8 mouse cellular contexts compared by ENCODE assay signal in genomic region chr10:41477278-41478181, GRCm38 (mm10). TPM values are rescaled to one million over a fixed set of nuclear protein-coding genes. Genes with fewer than 3 reads are reported as not detected.
A peak's percentile ranks its signal among the peaks of the same experiment; 100 is the strongest.
DNase-seq lines count a peak whose midpoint lies in the region; ATAC-seq lines count a peak whose summit lies in the region.

No protein-coding gene starts in this region.

- DNase-seq in adrenal gland, adult 2 months, result peak; percentile 58
- no peak for DNase-seq in adrenal gland, adult 18-20 months (ENCODE audit: low spot score in 2 of 2)
- peak; percentile 83 for DNase-seq in embryo, embryonic 10.5 days (ENCODE audit: low spot score)
- peak; percentile 69 for DNase-seq in limb, embryonic 10.5 days (ENCODE audit: low spot score)
- peak; percentile 96 for DNase-seq in midbrain, embryonic 11.5 days (ENCODE audit: low spot score, missing footprints)
- peak; percentile 32 to 54 for DNase-seq in spleen, postnatal 10 days (ENCODE audit: low spot score in 2 of 2)

- H3K36me3 ChIP-seq in intestine, embryonic 16.5 days (ENCODE audit: control insufficient read depth, insufficient read depth, low read length), result peaks cover 3% of the 10 kb centered on the region; the same call in 1 of the 2 replicates
- peaks cover 45% of the 10 kb centered on the region for H3K36me3 ChIP-seq in limb, embryonic 10.5 days
- H3K36me3 ChIP-seq in midbrain, embryonic 11.5 days (ENCODE audit: control insufficient read depth, insufficient read depth, low read length), result peaks cover 4% of the 10 kb centered on the region

- ATAC-seq in granulocyte monocyte progenitor cell, adult 5-6 weeks (replicated peaks; ENCODE audit: poor library complexity, severe bottlenecking), result peak; percentile 56
- ATAC-seq in intestine, embryonic 16.5 days, result peak; percentile 67
- peak; percentile 83 for ATAC-seq in midbrain, embryonic 11.5 days (ENCODE audit: low FRiP score)

- no peaks in the 10 kb centered on the region for H3K27me3 ChIP-seq in intestine, embryonic 16.5 days (replicated peaks; ENCODE audit: control insufficient read depth, insufficient read depth, low read length)
- no peaks in the 10 kb centered on the region for H3K27me3 ChIP-seq in limb, embryonic 10.5 days (ENCODE audit: low read depth, poor library complexity, severe bottlenecking)
- no peaks in the 10 kb centered on the region for H3K27me3 ChIP-seq in midbrain, embryonic 11.5 days (ENCODE audit: control insufficient read depth, insufficient read depth, low read length)

- H3K9ac ChIP-seq in intestine, embryonic 16.5 days (ENCODE audit: low read depth, low read length), result peak overlapping the region; percentile 69
- peak overlapping the region; percentile 86 for H3K9ac ChIP-seq in midbrain, embryonic 11.5 days (ENCODE audit: low read length)

- H3K9me3 ChIP-seq in intestine, embryonic 16.5 days (ENCODE audit: control insufficient read depth, low read length), result no peaks in the 10 kb centered on the region
- no peaks in the 10 kb centered on the region for H3K9me3 ChIP-seq in limb, embryonic 10.5 days (replicated peaks)
- no peaks in the 10 kb centered on the region for H3K9me3 ChIP-seq in midbrain, embryonic 11.5 days (ENCODE audit: control insufficient read depth, low read length)

- H3K4me2 ChIP-seq in intestine, embryonic 16.5 days (ENCODE audit: low read depth, low read length), result peak overlapping the region; percentile 88
- H3K4me2 ChIP-seq in midbrain, embryonic 11.5 days, result peak overlapping the region; percentile 89

- 5% methylated on average over 20 of the region's 20 CpGs for WGBS in intestine, embryonic 16.5 days
- WGBS in limb, embryonic 10.5 days, result 3% methylated on average over 20 of the region's 20 CpGs
- WGBS in midbrain, embryonic 11.5 days, result 1% methylated on average over 20 of the region's 20 CpGs

- H3K4me1 ChIP-seq in intestine, embryonic 16.5 days (ENCODE audit: control insufficient read depth, insufficient read depth, low read length), result peaks cover 32% of the 10 kb centered on the region
- H3K4me1 ChIP-seq in limb, embryonic 10.5 days, result peaks cover 44% of the 10 kb centered on the region
- H3K4me1 ChIP-seq in midbrain, embryonic 11.5 days (ENCODE audit: control insufficient read depth, insufficient read depth, low read length), result peaks cover 19% of the 10 kb centered on the region

- H3K27ac ChIP-seq in intestine, embryonic 16.5 days (ENCODE audit: low read length), result peak overlapping the region; percentile 86
- H3K27ac ChIP-seq in limb, embryonic 10.5 days, result peak overlapping the region; percentile 93
- peak overlapping the region; percentile 82 for H3K27ac ChIP-seq in midbrain, embryonic 11.5 days (ENCODE audit: low read depth, low read length)

- peak overlapping the region; percentile 57 for H3K4me3 ChIP-seq in intestine, embryonic 16.5 days (ENCODE audit: low read length)
- peak overlapping the region; percentile 72 for H3K4me3 ChIP-seq in limb, embryonic 10.5 days
- H3K4me3 ChIP-seq in midbrain, embryonic 11.5 days (ENCODE audit: low read depth, low read length), result peak overlapping the region; percentile 60

RNA-seq across cellular contexts. Expression of gene Mical1, which starts 1.4 kb away (rescaled TPM):
- 10 to 100 TPM in 1 of 2 experiments, 1 to 10 TPM in 1; 6.2 to 11.1 TPM for total RNA-seq in adrenal gland, adult 2 months (2021)
- polyA plus RNA-seq in adrenal gland, adult 2 months (2012; rRNA removed), result 10.4 and 13.3 TPM in 2 replicates
- total RNA-seq in adrenal gland, adult 18-20 months (2021), result 10 to 100 TPM in 1 of 2 experiments, 1 to 10 TPM in 1; 8.8 to 15.2 TPM
- 74.8 and 105 TPM in 2 replicates for total RNA-seq in granulocyte monocyte progenitor cell, adult 5-6 weeks (2014; fragmentation: Nextera tagmentation)
- 32.2 and 49.3 TPM in 2 replicates for total RNA-seq in granulocyte monocyte progenitor cell, adult 5-6 weeks (2017)
- polyA plus RNA-seq in intestine, embryonic 16.5 days (2015; fragmentation: Nextera tagmentation; extraction: Ambion mirVana), result 23.8 and 28.4 TPM in 2 replicates
- polyA plus RNA-seq in limb, embryonic 10.5 days (2016; fragmentation: Nextera tagmentation; extraction: Ambion mirVana), result 40.2 and 43.8 TPM in 2 replicates
- 34.0 and 36.6 TPM in 2 replicates for polyA plus RNA-seq in midbrain, embryonic 11.5 days (2014; fragmentation: Nextera tagmentation; extraction: Ambion mirVana)

RNA-seq across cellular contexts. Expression of gene Smpd2, which starts 12.6 kb away (rescaled TPM):
- total RNA-seq in adrenal gland, adult 2 months (2021), result 10 to 100 TPM; 20.2 to 29.4 TPM
- 49.1 and 66.3 TPM in 2 replicates for polyA plus RNA-seq in adrenal gland, adult 2 months (2012; rRNA removed)
- 10 to 100 TPM; 17.4 to 22.2 TPM for total RNA-seq in adrenal gland, adult 18-20 months (2021)
- 23.0 and 24.4 TPM in 2 replicates for total RNA-seq in granulocyte monocyte progenitor cell, adult 5-6 weeks (2014; fragmentation: Nextera tagmentation)
- total RNA-seq in granulocyte monocyte progenitor cell, adult 5-6 weeks (2017), result 10.1 and 13.0 TPM in 2 replicates
- polyA plus RNA-seq in intestine, embryonic 16.5 days (2015; fragmentation: Nextera tagmentation; extraction: Ambion mirVana), result 62.7 and 68.9 TPM in 2 replicates
- 62.7 TPM in 2 replicates for polyA plus RNA-seq in limb, embryonic 10.5 days (2016; fragmentation: Nextera tagmentation; extraction: Ambion mirVana)
- 50.7 and 60.0 TPM in 2 replicates for polyA plus RNA-seq in midbrain, embryonic 11.5 days (2014; fragmentation: Nextera tagmentation; extraction: Ambion mirVana)

RNA-seq across cellular contexts. Expression of gene Ppil6, which starts 12.7 kb away (rescaled TPM):
- total RNA-seq in adrenal gland, adult 2 months (2021), result under 1 TPM; 0.46 to 0.73 TPM
- polyA plus RNA-seq in adrenal gland, adult 2 months (2012; rRNA removed), result 0.55 and 0.62 TPM in 2 replicates
- under 1 TPM; 0.43 to 0.64 TPM for total RNA-seq in adrenal gland, adult 18-20 months (2021)
- total RNA-seq in granulocyte monocyte progenitor cell, adult 5-6 weeks (2014; fragmentation: Nextera tagmentation), result not detected in 2 replicates
- total RNA-seq in granulocyte monocyte progenitor cell, adult 5-6 weeks (2017), result not detected in 2 replicates
- 0.36 and 0.93 TPM in 2 replicates for polyA plus RNA-seq in intestine, embryonic 16.5 days (2015; fragmentation: Nextera tagmentation; extraction: Ambion mirVana)
- polyA plus RNA-seq in limb, embryonic 10.5 days (2016; fragmentation: Nextera tagmentation; extraction: Ambion mirVana), result 0.36 and 0.95 TPM in 2 replicates
- polyA plus RNA-seq in midbrain, embryonic 11.5 days (2014; fragmentation: Nextera tagmentation; extraction: Ambion mirVana), result 0.66 and 0.85 TPM in 2 replicates

RNA-seq across cellular contexts. Expression of gene Zbtb24, which starts 27.3 kb away (rescaled TPM):
- 10 to 100 TPM; 15.3 to 21.0 TPM for total RNA-seq in adrenal gland, adult 2 months (2021)
- polyA plus RNA-seq in adrenal gland, adult 2 months (2012; rRNA removed), result 13.5 and 15.5 TPM in 2 replicates
- total RNA-seq in adrenal gland, adult 18-20 months (2021), result 10 to 100 TPM; 17.0 to 20.3 TPM
- 11.4 and 14.1 TPM in 2 replicates for total RNA-seq in granulocyte monocyte progenitor cell, adult 5-6 weeks (2014; fragmentation: Nextera tagmentation)
- 17.2 and 18.1 TPM in 2 replicates for total RNA-seq in granulocyte monocyte progenitor cell, adult 5-6 weeks (2017)
- 15.4 and 15.6 TPM in 2 replicates for polyA plus RNA-seq in intestine, embryonic 16.5 days (2015; fragmentation: Nextera tagmentation; extraction: Ambion mirVana)
- polyA plus RNA-seq in limb, embryonic 10.5 days (2016; fragmentation: Nextera tagmentation; extraction: Ambion mirVana), result 17.2 and 21.5 TPM in 2 replicates
- 19.1 TPM in 2 replicates for polyA plus RNA-seq in midbrain, embryonic 11.5 days (2014; fragmentation: Nextera tagmentation; extraction: Ambion mirVana)

RNA-seq across cellular contexts. Expression of gene Cd164, which starts 41.7 kb away (rescaled TPM):
- total RNA-seq in adrenal gland, adult 2 months (2021), result 100 to 1,000 TPM; 205 to 282 TPM
- 124 and 127 TPM in 2 replicates for polyA plus RNA-seq in adrenal gland, adult 2 months (2012; rRNA removed)
- total RNA-seq in adrenal gland, adult 18-20 months (2021), result 100 to 1,000 TPM; 213 to 232 TPM
- total RNA-seq in granulocyte monocyte progenitor cell, adult 5-6 weeks (2014; fragmentation: Nextera tagmentation), result 140 and 168 TPM in 2 replicates
- total RNA-seq in granulocyte monocyte progenitor cell, adult 5-6 weeks (2017), result 169 and 206 TPM in 2 replicates
- 186 and 195 TPM in 2 replicates for polyA plus RNA-seq in intestine, embryonic 16.5 days (2015; fragmentation: Nextera tagmentation; extraction: Ambion mirVana)
- 131 and 146 TPM in 2 replicates for polyA plus RNA-seq in limb, embryonic 10.5 days (2016; fragmentation: Nextera tagmentation; extraction: Ambion mirVana)
- polyA plus RNA-seq in midbrain, embryonic 11.5 days (2014; fragmentation: Nextera tagmentation; extraction: Ambion mirVana), result 112 and 126 TPM in 2 replicates

Comparison
In these comparisons a context has a peak if more than half of its experiments do, and no peak if none do; other contexts are left out.
1. DNase-seq: peak in adrenal gland, adult 2 months (single experiment), embryo, embryonic 10.5 days (single experiment), limb, embryonic 10.5 days (single experiment), midbrain, embryonic 11.5 days (single experiment) and spleen, postnatal 10 days (2 of 2); none in adrenal gland, adult 18-20 months (0 of 2).
2. Peak in every context shown above with its lines, with median percentiles within 50 percentile points of each other: ATAC-seq, H3K27ac ChIP-seq and H3K4me3 ChIP-seq.